Mouse (Mus musculus): Measurements from ENCODE around the gene Gjd3.

The Gjd3 gene

DNA sequence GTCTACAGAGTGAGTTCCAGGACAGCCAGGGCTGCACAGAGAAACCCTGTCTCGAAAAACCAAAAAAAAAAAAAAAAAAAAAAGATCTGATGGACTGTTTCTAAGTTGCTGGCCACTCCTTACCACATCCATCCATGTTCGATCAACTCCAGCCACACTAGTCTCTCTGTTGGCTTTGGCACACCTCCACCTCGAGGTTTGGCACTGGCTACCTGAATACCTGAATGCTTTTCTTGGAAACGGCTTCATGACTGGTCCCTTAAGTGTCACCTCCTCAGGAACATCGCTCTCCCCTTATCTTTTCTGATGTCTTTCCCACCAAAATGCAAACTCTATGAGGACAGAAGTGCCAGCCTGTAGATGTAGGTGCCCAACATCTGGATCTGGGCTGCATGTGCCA is 3.5 kb downstream of the Gjd3 start:
- DNase-seq, result peak in 1 of 2 experiments; percentile 26

DNA sequence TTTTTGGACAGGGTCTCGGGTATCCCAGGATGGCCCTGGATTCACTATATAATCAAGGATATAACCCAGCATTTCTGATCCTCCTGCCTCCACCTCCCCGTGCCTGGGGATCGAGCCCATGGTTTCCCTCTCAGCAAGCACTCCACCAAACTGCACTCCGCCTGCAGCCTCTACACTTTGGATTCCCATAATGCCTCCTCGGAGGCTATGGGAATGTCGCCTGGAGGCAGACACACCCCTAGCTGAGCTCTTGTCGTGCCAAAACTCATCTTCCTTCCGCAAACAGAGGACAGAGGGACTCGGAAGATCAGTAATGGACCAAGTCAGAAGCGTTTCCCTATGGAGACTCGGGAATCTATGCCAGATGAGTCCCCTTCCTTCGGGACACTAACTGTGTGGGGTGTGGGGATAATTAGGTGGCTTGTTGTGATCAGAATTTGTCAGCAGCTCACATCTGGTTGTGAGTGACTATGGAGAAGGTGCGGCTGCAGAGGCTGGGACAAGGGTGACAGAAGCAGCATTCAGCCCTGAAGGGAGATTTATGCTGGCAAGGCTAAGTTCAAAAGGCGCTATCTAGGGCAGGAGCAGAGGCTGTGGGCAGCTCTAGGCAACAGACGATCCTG is 4.2 kb downstream of the Gjd3 start:
- DNase-seq, result no peak

DNA sequence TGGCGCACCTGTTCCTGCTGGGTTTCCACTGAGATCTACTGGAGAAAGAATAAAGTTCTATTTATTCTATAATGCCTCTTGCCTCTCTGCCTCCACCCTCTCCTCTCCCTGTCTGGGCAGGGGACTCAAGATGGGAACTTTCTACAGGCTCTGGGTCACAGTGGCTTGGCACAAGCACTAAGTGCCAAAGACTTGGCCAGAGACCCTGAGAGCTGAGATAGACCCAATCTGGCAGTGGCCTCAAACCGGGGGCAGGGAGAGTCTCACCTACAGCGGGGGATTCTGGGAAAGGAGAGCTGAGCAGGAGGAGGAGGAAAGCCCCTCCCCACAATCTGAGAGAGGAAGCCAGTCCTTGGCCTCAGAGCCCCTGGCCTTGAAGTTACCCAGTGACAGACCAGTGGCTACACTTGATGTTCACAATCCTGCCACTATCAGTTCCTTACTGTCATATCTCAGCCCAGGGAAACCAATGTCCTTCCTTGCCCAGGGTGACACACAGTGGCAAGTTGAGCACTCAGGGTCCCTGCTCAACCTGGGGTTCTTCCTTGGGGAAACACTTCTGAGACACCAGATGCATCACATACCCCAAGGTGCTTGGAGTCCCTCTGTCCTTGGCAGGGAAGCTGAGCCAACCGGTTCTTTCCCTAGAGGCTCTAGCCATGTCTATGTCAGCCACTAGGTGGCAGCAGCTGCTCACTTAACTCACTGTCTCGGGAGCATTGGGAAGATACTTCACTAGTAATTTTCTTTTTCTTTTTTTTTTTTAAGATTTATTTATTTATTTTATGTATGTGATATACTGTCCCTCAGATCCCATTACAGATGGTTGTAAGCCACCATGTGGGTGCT is 7.7 kb downstream of the Gjd3 start:
- DNase-seq, result peak; percentile 86 to 91

DNA sequence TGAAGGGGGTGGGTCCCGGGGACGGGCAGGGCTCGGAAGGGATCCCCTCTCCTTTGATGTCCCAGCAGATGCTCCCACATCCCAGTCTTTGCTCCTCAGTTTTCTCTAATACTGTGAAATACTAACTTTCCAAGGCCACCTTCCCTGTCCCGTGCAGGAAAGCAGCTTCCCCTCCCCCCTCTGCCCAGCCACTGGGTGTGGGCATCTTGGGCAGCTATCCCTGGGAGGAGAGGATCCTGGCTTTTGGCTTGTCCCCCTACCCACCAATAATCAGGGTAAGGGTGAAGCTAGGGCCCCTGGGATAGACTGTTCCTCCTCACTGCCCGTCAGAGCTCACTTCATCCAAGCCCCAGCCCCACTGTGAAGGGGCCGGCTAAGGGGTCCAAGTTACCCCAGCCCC is 8.6 kb downstream of the Gjd3 start:
- no peak for DNase-seq

DNA sequence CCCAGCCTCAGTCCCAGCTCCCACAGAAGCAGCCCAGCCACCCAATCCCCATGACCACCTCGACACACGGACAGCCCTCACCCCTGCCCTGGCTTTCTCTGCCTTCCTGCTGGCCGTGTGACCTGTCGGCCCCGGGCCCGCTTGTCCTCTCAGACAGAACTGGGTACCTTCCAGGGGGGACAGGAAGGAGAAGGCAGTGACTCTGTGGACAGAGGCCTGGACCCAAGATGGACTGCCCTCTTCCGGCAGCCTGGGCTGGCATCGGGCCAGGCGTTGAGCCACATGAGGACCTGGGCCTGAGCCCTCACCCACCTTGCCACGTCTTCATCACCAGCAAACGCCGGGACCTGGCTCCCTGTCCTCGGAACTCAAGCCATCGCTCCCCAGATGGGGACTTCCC is 9.2 kb downstream of the Gjd3 start:
- DNase-seq, result peak; percentile 73 to 75

DNA sequence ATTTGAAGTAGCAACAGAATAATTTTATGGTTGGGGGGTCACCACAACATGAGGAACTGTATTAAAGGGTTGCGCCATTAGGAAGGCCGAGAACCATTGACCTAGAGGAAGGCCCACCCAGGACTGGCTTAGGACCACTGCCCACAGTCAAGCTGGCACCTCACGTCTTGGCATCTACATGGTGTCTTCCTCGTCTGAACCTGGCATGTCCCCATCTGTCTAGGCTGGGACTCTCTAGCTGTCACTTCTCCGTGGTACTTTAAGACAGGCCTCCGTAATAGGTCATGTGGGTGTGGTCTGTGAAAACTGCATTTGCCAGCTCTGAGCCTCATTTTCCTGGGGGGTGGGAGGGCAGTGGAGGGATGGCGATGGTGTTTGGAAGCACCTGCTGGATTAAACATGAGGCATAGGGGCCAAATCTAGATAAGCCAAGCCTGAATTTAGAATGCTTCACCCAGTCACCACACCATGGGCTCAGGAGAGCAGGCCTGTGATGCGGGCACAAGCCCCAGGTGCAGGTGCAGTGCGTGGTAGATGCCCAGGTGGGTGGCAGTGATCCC is 9.9 kb downstream of the Gjd3 start:
- DNase-seq, result no peak

DNA sequence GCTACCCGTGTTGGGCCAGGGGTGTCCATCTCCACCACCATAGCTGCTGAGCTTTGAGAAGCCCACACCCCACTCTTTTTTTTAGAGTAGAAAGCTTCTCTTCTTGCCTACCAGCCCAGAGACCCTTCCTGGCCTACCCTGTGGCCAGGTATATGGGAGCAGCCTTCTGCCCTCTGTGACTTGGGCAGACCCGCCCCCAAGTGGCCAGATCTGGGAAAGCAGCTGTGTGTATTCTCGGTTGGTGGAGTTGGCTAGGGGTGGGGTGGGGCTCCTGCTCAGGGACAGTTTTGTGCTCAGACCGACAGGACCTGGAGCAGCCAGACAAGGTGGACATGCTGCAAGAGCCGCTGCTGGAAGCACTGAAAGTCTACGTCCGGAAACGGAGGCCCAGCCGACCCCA is 10.6 kb downstream of the Gjd3 start:
- peak; percentile 95 to 97 for DNase-seq

DNA sequence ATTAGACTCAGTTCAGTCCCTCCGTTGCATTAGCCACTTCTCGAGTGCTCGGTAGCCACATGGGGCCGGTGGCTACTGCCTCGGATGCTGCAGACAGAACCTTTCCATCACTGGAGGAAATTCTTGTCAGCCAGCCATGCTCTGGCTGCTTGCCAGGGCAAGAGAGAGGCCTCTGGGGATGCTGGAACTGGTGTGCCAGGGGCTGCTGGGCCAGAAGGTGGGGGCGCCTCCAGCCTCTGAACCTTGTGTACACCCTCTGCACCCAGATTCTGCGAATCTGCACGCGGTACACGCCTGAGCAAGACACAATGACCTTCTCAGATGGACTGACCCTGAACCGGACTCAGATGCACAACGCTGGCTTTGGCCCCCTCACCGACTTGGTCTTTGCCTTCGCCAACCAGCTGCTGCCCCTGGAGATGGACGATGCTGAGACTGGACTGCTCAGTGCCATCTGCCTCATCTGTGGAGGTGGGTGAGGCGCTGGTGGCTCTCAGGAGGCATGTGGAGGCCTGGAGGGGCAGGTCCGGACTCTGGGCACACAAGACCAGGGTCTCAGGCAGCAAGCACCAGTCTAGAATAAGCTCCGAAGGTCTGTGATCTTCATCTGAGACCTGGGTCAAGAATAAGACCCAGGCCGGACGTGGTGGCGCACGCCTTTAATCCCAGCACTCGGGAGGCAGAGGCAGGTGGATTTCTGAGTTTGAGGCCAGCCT is 11.3 kb downstream of the Gjd3 start:
- DNase-seq, result peak; percentile 89 to 90

DNA sequence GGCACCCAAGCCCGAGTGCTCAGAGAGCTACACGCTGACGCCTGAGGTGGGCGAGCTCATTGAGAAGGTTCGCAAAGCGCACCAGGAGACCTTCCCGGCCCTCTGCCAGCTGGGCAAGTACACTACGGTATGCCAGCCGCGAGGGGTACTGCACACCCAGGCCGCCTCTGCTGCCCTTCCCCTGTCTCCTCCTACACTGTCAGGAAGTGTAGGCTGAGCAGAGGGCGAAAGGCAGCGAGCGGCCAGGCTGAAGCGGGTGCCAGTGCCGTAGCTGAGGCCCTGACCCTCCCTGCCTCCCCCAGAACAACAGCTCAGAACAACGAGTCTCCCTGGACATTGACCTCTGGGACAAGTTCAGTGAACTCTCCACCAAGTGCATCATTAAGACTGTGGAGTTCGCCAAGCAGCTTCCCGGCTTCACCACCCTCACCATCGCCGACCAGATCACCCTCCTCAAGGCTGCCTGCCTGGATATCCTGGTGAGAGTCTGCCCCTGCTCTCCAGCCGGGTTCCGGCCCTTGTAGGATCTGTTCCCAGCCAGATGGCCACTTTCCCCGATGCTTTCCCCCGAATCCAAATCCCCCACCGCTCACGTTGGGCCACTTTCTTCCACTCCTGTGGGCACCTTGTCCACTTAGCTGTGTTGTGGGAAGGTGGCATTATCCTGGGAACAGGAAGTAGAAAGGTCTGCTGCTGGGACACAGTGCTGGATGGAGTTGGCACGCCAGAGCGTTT is 12.5 kb downstream of the Gjd3 start:
- peak; percentile 55 to 66 for DNase-seq

DNA sequence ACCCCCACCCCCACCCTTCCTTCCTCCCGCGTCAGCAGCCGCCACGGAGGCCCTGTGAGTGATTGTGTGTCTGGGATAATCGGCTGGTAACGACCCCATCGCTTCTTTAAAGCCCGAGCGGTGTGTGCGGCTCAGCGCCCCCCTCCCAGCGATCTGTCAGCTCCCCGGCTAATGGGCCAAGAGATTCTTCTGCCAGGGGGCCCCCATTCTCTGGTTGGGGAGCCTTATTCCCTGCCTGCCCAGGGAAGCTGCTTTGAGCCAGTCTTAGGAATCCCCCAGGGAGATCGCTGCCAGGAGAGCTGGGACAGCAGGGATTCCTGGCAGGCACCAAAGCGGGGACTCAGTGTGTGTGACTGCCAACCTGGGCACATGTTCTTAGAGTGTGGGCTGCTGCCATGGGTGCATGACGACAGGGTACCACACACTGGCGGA is 13.3 kb downstream of the Gjd3 start:
- DNase-seq, result peak; percentile 43 to 55

DNA sequence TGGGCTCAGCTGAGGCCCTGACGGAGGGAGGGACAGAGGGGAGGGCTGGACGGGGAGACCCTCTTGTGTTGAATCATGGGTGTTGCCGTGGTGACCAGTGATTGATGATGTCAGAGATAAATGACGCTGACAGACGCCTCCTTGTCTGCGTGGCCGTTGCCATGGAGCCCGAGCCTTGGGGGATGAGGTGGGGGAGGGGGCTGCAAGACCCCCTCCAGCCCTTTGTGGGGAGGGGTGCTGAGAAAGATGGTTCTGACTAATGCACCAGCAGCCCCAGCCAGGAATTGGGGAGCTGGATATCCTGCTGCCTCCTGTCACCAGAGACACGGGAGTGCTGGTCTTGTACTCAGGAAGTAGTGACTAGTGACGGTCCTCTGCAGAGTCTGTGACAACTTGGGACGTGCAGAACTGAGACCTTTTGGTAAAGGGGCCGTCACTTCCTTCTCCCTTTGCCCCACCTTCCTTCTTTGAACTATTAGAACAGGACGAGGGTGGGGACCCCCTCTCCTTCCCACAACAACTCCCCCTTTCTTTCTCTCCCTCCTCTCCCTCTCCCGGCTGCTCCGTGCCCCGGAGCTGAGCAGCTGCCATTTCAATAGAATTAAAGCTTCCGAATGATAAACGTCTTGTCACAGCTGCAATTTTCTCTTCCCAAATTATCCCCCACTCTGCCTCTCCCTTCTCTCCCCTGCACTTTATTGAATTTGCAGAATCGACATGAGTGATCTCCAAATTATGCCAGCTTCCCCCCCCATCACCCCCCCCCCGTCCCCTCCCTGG is 13.9 kb downstream of the Gjd3 start:
- no peak for DNase-seq

DNA sequence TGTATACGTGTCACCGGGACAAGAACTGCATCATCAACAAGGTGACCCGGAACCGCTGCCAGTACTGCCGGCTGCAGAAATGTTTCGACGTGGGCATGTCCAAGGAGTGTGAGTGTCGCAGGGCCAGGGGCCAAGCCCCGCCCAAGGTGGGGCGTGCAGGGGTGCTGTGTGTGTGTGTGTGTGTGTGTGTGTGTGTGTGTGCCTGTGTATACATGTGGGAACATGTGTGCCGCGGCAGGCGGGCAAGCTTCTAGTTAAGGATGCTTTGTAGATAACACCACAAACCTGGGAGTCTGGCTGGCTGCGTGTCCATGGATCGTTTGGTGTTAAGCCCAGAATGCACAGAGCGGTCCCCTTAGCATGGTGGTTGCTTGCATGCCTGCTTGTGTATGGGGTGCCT is 14.7 kb downstream of the Gjd3 start:
- no peak for DNase-seq

DNA sequence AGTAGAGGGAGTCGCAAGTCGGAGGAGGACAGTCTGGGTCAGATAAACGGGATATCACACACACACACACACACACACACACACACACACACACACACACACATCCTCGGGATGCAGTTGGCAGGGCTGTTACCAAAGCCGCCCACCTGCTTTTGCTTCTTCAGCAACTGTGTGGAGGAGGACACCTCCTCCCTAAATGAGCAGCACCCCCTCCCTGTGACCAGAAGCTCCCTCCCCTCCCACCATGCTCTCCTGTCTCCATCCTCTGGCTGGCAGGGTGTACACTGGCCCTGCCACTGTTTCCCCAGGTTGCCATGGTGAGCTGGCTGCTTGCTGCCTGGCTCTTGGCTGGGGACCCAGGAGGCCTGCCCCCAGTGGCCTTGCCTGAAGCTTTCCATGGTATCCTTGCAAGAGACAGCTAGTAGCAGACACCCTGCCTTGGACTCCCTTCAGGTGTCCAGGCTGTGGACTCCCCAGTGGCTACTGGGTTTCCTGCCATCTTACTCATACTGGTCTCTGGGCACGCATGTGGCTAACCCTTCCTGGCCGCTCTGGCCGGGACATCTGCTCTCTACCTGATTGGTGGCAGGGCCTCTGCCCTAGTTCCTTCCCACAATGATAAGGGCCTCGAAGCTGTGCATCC is 16.2 kb downstream of the Gjd3 start:
- DNase-seq, result peak; percentile 83 to 89

DNA sequence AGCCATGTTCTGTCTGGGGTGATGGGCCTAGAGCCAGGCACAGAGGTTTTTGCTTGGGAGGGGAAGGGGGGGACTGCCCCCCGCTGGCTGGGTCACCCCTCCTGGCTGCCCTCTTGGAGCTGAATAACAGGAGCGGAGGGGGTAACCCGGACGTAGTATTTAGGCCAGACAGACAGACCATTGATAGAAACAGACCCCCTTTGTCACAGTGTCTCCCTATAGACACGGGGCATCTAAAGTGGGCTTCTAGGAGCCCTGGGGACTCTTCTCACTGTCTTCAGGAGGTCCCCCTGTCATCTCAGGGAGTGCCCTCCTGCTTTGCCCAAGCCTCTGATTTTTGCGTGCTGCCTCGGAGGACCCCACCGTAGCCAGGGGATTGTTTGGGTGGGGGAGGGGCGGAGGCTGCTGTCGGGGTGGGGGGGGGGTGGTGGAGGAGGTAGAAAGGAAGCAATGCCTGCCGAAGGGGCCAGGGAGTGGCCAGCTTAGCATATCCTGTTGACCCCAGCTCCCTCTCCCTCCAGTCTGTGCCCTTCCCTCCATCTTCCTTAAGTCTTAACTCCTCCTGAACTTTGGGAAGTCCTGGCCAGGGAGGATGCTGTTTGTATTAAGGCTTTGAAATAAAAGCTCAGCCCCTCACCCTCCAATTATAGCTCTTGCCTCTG is 17.3 kb downstream of the Gjd3 start:
- no peak for DNase-seq

DNA sequence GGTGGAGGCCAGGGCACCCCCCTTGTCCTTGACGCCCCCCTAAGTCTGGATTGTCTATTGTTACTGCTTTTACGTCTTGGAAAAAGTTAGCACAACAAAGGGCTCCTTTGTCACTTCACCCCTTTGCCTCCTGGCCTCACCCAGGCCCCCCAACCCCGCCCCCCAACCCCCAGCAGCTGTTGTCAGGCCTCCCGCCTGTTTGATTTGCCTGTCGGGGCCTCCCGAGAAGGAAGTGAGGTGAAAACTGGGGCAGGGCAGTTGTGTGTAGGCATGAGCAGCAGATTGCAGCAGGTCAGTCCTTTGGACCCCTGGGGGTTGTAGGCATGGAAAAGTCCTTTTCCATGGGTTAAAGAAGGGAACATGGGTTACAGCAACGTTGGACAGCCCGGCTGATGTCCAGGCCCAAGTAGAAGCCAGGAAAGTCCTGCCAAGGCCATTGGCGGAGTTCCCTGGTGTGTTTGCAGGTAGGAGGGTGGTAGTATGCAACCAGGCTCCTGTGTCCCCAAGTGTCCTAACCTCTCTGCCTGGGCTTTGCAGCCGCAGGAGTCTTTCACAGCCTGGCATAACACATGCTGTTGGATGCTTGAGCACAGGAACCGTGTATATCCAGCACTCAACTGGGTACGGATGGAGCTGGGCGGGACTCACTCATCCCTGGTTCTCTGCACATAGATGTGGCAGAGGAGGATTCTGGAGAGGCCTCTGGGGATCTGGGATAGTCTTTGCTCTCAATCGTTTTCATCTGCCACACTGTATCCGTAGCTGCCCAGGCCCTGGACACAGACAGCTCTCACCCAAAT is 18.0 kb downstream of the Gjd3 start:
- DNase-seq, result peak in 1 of 2 experiments; percentile 50

DNA sequence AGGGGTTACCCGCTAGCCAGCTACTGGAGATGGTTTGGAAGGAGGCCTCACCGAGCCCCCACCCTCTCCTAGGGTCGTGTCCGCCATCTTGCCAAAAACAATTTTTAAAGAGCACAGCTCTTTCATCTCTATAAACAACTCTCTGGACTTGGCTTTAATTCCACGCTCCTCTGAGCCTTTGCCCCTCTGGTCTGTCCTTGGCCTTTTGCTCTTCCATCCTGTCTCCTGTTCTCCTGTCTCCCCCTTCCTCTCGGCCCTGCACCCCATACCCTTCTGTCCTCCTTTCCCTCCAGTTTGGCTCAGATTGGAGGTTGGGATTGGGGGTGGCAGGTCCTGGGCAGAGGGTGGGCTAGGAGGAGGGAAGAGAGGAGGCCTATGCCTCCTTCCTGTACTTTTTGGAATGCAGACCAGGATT is 18.6 kb downstream of the Gjd3 start:
- DNase-seq, result no peak

DNA sequence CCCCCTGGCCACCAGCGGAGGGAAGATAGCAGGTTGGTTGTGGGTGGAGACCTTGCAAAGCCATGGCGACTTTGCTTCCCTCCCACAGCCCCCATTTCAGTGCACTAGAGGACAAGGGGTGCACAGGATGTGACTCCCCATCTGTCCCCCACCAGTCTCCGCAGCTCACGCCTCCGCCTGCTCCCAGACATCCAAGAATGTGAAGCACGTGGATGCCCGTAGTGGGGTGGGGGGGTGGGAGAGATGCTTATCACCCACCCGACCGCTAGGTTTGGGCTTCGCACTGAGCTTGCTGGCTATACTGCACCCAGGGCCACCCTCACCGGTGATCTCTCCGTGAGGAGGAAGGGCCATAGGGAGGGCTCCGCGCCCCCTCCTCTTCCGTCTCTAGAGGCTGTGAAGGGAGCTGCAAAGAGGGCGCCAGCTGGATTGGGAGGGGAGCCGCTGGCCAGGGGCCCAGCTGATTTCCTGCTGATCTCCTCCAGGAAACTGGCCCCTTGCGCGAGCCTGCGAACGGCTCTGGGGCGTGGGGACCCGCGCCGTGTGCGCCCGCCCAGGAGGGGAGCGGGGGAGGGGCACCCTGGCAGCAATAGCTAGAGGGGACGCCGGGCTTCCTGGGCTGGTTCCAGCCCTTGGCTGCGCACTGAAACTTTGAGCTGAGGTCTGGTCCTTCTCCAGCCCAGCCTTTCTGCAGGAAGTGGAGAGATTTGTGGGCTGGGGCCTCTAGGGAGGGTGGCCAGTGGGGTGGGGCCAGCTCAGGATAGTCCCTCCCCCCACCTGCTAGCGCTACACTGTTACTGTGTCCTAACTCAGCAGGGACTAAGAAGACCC is 19.4 kb downstream of the Gjd3 start:
- peak; percentile 74 to 83 for DNase-seq

DNA sequence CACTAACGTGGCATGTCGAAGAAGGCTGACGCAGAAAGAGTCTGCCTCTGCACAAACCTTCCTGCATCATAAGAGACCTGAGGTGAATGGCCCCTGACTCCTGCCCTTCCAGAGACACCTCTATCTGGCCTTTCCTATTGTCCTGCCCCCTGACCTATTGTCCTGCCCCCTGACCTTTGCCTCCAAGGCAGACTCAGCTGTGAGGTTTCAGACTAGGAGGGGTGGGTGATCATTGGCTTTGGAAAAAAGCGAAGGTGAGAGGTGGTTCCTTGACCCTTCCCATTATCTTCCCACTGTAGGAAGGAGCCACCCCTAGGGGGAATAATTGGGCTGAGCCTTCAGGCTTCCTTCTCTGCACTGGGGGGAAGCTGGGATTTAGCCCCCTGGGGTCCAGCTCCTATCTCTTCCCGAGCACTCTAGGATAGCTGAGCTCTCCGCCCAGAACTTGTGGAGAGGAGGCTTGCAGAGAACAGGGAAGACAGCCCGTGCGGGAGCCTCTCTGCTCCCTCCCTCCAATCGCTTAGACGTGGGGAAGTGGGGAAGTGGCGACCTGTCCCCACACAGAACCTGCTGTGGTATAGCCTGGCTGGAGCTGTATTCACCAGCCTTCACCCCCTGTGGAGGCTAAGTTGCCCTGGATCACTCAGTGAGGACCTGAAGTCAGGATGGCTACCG is 20.3 kb downstream of the Gjd3 start:
- DNase-seq, result no peak

Measured in cerebellum, postnatal 10 days (tissue).